Mouse (Mus musculus) C3H10T1/2 (cell line): ENCODE measurements around the gene Tmem132b. TPM values are rescaled to one million over a fixed set of nuclear protein-coding genes. Genes with fewer than 3 reads are reported as not detected.

Experiments used
- polyA plus RNA-seq, 2 experiments: library from polyadenylated mRNA; unstranded; fragments of >200 nt; fragmentation: generic; extraction: Trizol; gene quantifications; one replicate each; pipeline ENCODE4 v1.2.1; 2012; ENCODE audit warnings: missing spikeins in 2 of 2

Tmem132b gene
- polyA plus RNA-seq = under 1 TPM in 1 of 2 experiments, not detected in 1; 0.01 TPM

DNA sequence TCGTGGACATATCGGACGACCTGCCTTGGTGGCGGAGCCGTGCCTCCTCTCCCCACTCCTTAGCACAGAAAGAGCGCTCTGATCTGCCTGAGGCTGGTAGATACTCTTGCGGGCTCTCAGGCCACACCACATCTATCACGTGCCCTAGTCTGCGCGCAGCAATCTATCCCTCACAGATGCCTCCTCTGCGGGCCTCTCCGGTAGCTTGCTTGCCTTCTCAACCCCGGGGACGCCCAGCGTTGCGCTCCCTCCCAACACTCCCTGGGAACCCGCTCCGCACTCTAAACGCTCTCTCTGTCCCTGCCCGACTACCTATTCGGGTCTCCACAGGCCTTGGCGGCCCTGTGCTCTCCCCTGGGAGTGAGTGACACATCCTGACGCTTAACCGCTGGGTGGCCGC is at the start of gene Tmem132b:
TSS of gene Tmem132b (plus strand) at position 141 of the 400 bp plus-strand sequence.

Other genes starting within 250 kb of the Tmem132b start
- 10 to 100 TPM; 11.4 to 18.7 TPM for gene Scarb1, start 190.7 kb upstream of the Tmem132b start, polyA plus RNA-seq
- under 1 TPM; 0.51 to 0.73 TPM for gene Gm10382, start 142.5 kb upstream of the Tmem132b start, polyA plus RNA-seq
- 100 to 1,000 TPM; 394 to 918 TPM for gene Ubc, start 141.6 kb upstream of the Tmem132b start, polyA plus RNA-seq
- gene Dhx37, start 97.7 kb upstream of the Tmem132b start, polyA plus RNA-seq = 10 to 100 TPM; 15.4 to 16.5 TPM
- gene Bri3bp, start 90.2 kb upstream of the Tmem132b start, polyA plus RNA-seq = 10 to 100 TPM; 17.7 to 27.6 TPM
- 10 to 100 TPM; 26.6 to 42.1 TPM for gene Aacs, start 56.0 kb upstream of the Tmem132b start, polyA plus RNA-seq